Mouse (Mus musculus) spleen, postnatal 14 days (tissue): ENCODE measurements around the gene Zfp593.

ENCODE experiments used
- DNase-seq, 2 experiments: peaks; one replicate each; pipeline ENCODE4 v3.0.0; 2021 to 2022; ENCODE audit warnings: low spot score in 2 of 2

Gene Zfp593

DNA sequence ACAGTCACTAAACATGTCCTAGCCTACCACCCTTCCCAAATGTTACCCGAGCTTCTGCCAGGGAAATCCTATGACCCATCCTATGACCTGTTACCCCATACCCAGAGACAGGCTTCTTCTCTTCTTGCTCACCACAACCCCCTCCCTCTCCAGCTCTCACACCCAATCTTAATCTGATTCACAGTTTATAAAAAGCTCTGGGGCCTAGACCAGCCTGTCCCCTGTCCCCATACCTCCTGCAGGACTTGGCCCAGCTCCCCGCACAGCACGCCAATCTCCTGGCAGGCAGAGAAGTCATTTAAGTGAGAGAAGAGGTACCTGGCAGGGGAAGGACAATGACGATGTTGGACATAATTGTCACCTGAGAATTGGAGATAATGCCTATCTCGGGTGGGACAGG lies 10.5 kb downstream of the Zfp593 start:
- no peak for DNase-seq

DNA sequence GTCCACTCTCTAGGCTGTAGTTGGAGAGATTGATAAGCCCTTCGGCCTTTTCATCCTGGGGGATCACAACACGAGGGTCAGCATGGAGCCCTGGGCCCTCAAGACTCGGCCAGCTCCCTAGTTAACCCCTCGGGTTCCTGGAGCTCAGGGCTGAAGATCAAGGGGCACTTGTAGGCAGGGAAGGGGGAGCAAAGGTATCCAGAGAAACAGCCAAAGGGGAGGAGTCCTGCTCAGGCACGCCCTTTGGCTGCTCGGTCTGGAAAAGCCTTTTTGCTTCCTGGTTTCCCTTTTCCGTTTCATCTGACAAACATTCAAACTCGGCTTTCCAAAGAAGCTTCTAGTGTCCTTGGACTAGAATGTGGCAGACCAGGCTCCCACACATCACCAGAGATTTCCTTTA lies 15.0 kb downstream of the Zfp593 start:
- no peak for DNase-seq

DNA sequence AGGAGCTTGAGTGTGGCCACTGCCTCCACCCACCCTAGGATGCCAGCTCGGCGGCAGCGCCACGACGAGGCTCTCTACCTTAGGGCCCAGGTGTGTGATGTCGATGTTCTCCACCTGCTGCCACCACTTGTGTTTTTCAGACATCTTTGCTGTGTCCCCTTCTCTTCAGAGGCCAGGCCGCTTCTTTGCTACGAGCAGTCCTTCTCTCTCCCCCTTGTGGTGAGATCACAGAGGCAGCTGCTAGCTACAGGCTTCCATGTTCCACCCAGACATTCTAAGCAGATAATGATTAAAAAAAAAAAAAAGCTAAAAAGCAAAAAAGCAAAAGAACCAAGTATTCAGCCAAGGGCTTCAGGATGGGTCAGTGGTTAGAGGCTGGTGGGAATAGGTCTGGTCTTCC lies 18.2 kb downstream of the Zfp593 start, which contains the start of gene Catsper4:
Catsper4 (minus strand) TSS at position 190 of the 400 bp plus-strand sequence.
- DNase-seq: no peak

DNA sequence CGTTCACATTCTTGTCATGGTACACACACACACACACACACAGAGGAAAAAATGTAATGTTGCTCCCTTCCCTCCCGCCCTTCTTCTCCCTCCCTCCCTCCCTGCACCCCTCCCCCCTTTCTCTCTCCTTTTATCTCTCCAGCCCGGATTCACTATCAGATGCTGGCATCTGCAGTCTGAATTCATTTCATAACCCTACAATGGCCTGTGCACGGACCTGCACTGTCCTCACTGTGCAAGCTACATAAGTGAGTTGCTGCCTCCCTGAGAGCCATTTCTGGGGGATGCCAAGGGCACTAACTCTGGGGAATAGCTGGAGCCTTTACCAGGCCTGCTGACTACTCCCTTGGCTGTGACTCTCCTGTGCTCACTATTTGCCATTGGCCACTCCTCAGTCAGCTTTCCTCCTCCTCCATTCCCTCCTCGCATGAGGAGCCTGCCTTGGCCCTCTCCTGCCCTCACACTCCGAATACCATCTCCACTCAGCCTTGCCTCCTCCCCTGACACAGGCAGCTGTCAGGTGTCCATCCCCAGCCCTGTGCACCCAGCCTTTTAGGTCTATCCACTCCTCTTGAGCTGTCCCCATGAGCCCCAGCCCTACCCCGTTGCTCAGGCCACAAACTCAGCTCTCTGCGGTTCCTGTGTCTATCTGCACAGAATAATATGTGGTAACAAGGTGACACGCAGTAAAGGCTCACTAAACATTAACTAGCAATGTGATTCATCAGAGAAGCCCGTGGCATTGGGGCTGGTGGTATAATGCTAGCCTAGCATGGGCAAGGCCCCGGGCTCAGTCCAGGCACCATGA lies 22.4 kb downstream of the Zfp593 start:
- no peak for DNase-seq

DNA sequence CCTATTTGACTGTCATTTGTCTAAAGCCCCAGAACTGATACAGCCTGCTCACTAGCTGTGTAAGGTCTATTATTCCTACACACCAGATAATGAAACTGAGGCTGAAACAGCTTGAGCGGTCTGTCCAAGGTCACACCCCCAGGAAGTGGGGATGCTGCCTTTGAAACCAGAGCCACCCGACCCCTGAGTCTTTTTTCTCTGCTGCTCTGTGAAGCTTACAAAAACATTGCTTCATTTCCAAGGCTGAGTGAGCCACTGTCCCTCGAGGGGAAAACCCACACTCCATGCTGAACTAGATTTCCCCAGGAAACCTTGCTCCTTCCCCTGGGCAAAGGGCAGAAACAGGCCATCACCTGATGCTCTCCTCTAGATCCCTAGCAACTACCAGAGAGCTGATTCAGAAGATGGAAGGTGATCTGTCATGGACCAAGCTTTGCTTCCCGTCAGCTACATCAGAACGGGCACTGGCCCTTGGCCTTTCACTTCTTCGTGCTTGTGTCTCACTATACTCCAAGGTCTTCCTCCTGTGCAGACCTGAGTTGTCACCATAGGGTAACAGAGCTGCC lies 38.8 kb downstream of the Zfp593 start:
- DNase-seq: no peak

DNA sequence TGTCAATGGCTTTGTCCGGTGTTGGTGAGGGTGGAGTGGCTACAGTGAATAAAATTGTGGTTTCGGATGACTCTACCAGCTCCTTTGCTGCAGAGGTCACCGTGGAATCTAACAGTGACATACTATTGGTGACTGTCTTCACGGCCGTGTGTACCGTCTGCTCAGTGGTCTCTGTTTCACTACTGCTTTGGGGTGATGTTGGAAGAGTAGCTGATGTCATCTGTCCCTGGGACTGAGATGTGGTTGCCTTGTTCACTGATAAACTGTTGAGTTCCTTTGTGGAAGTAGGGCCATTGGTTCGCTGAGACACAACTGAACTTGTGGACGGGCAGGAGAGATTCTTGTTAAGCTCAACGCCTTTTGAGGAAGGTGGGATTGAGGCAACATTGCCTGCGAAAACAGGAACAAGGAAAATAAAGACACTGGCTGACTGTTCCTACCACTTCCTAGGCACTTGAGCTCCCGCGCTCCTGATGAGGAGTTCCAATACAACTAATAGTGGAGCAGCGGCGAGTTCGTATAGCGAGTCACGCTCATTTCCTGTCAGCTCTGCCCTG lies 42.0 kb downstream of the Zfp593 start:
- DNase-seq: no peak

DNA sequence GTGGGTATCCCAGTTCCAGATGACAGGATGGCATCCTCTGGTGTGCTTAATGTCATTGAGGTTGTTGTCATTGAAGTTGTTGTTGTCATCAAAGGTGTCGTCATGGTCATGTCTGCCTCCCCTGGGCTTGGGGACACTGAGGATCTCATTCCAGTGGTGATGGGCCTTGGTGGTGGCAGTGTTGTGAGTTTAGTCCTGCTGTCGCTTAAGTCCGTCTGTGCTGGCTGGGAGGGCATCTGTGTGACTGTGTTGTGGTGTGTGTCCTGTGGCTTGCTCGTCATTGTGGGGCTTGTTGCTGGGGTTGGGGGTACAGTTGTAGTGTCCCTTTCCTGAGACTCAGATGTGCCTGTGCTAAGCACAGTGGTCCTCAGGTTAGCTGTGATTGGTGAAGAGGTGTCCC lies 42.5 kb downstream of the Zfp593 start, which contains the start of gene Gm7534:
Gm7534 (minus strand) TSS at position 101 of the 400 bp plus-strand sequence.
- no peak for DNase-seq

DNA sequence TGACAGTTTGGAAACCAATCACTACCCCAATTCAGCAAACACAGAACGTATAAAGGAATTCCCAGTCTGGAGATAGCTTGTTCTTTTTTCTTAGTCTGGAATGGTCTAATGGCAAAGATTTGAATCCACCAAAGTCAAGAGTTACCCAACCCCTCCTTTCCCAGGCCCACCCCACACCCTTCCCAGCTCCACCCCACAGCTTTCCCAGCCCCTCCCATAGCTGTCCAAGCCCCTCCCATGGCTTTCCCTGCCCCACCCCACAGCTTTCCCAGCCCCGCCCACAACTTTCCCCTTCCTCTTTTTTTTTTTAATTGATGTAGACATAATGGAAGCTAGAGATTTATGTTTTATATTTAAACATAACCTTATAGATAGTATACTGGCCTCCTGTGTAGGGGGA lies 46.0 kb downstream of the Zfp593 start:
- no peak for DNase-seq
